Mouse (Mus musculus) cerebellum, adult 2 months (tissue): ENCODE measurements around the gene Fam69b.

ENCODE experiments used
- CTCF ChIP-seq: fragments of 200-500 bp; IDR thresholded peaks from 2 replicates; pipeline ENCODE4 v1.5.1; 2011; ENCODE audit warnings: low read depth, mild to moderate bottlenecking, control low read depth, low read length, moderate library complexity, borderline replicate concordance; ENCODE audit not compliant: insufficient read depth
- POLR2A ChIP-seq: fragments of 200-500 bp; IDR thresholded peaks from 2 replicates; pipeline ENCODE4 v1.6.1; 2011; ENCODE audit warnings: low read length, control low read depth, borderline replicate concordance; ENCODE audit not compliant: insufficient read depth

DNA sequence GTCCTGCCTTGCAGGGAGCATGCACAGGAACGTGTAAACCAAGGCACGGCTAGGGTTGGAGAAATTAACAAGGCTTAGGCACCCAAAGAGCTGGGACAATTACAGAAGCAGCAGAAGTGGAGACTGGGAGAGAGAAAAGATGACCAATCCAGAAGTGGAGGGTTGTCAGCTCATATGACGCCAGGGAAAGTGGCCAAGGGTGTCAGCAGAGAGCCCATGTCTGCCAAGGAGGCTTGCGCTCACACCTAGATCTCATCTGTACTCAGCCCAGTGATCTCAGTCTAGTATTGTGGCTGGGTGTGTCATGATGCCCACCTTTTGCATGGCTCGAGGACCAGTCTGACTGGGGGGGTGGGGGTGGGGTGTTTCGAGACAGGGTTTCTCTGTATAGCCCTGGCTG is 42.5 kb upstream of the Fam69b start:
- TF ChIP-seq CTCF (no peak), POLR2A (no peak)
